Mouse (Mus musculus): ENCODE measurements around the gene Pcp4l1. TPM values are rescaled to one million over a fixed set of nuclear protein-coding genes. Genes with fewer than 3 reads are reported as not detected.

The Pcp4l1 gene
- polyA plus RNA-seq, 1 experiment from 2014 or later: 44.1 TPM

GRCm38 (mm10) chr1:171231844-171232243 lies 35.8 kb upstream of the Pcp4l1 start:
- no peaks in the 10 kb centered on the region for H3K4me1 ChIP-seq (replicated peaks)
- H3K36me3 ChIP-seq: peaks cover 37% of the 10 kb centered on the region
- H3K27ac ChIP-seq: no peak overlapping the region
- H3K27me3 ChIP-seq: no peaks in the 10 kb centered on the region
- ATAC-seq (ENCODE audit: low FRiP score): no peak
- no peak overlapping the region for H3K4me3 ChIP-seq
- no peaks in the 10 kb centered on the region for H3K9me3 ChIP-seq
- no peak overlapping the region for H3K9ac ChIP-seq
- H3K4me2 ChIP-seq: no peak overlapping the region
- 77% methylated on average over 4 of the region's 4 CpGs for WGBS

- H3K4me3 ChIP-seq: no peak overlapping the region
- H3K9ac ChIP-seq: no peak overlapping the region
- H3K27me3 ChIP-seq: no peaks in the 10 kb centered on the region
- H3K27ac ChIP-seq: no peak overlapping the region
- no peak overlapping the region for H3K4me2 ChIP-seq
- H3K9me3 ChIP-seq: no peaks in the 10 kb centered on the region
- 64% methylated on average over 3 of the region's 3 CpGs for WGBS
- ATAC-seq (ENCODE audit: low FRiP score): no peak
- no peaks in the 10 kb centered on the region for H3K4me1 ChIP-seq (replicated peaks)
- H3K36me3 ChIP-seq: peaks cover 21% of the 10 kb centered on the region
Measured at GRCm38 (mm10) chr1:171230215-171230614, 34.1 kb upstream of the Pcp4l1 start.

GRCm38 (mm10) chr1:171229750-171230149 lies 33.7 kb upstream of the Pcp4l1 start:
- Histone ChIP-seq H3K27ac (no peak overlapping the region), H3K9ac (no peak overlapping the region), H3K4me3 (no peak overlapping the region), H3K27me3 (no peaks in the 10 kb centered on the region), H3K4me1 (replicated peaks) (no peaks in the 10 kb centered on the region), H3K36me3 (peaks cover 16% of the 10 kb centered on the region), H3K9me3 (no peaks in the 10 kb centered on the region), H3K4me2 (no peak overlapping the region)
- 66% methylated on average over 6 of the region's 6 CpGs for WGBS
- ATAC-seq (ENCODE audit: low FRiP score): no peak

GRCm38 (mm10) chr1:171227879-171228278 lies 31.8 kb upstream of the Pcp4l1 start:
- Histone ChIP-seq H3K4me2 (no peak overlapping the region), H3K9me3 (no peaks in the 10 kb centered on the region), H3K4me3 (no peak overlapping the region), H3K4me1 (replicated peaks) (peaks cover 3% of the 10 kb centered on the region; the same call in 1 of the 2 replicates), H3K27ac (no peak overlapping the region), H3K36me3 (no peaks in the 10 kb centered on the region), H3K27me3 (no peaks in the 10 kb centered on the region), H3K9ac (no peak overlapping the region)
- 79% methylated on average over 1 of the region's 1 CpGs for WGBS
- no peak for ATAC-seq (ENCODE audit: low FRiP score)

- H3K36me3 ChIP-seq: no peaks in the 10 kb centered on the region
- ATAC-seq (ENCODE audit: low FRiP score): no peak
- no peak overlapping the region for H3K9ac ChIP-seq
- no peak overlapping the region for H3K27ac ChIP-seq
- WGBS: 48% methylated on average over 4 of the region's 4 CpGs
- peaks cover 6% of the 10 kb centered on the region; the same call in 1 of the 2 replicates for H3K4me1 ChIP-seq (replicated peaks)
- no peak overlapping the region for H3K4me3 ChIP-seq
- no peaks in the 10 kb centered on the region for H3K27me3 ChIP-seq
- H3K4me2 ChIP-seq: no peak overlapping the region
- no peaks in the 10 kb centered on the region for H3K9me3 ChIP-seq
Measured at GRCm38 (mm10) chr1:171226780-171227179, 30.7 kb upstream of the Pcp4l1 start.

- no peak for ATAC-seq (ENCODE audit: low FRiP score)
- Histone ChIP-seq H3K27me3 (no peaks in the 10 kb centered on the region), H3K36me3 (peaks cover 3% of the 10 kb centered on the region), H3K4me2 (no peak within 1 kb of the TSS), H3K9me3 (no peaks in the 10 kb centered on the region), H3K4me3 (no peak within 1 kb of the TSS), H3K27ac (no peak within 1 kb of the TSS), H3K4me1 (replicated peaks) (peaks cover 18% of the 10 kb centered on the region), H3K9ac (no peak within 1 kb of the TSS)
- WGBS: 81% methylated on average over 5 of the region's 5 CpGs
Measured at GRCm38 (mm10) chr1:171224857-171225256, 28.8 kb upstream of the Pcp4l1 start, which contains the start of gene Apoa2. Gene Apoa2 (plus strand): TSS chr1:171225054.

- H3K4me2 ChIP-seq: no peak overlapping the region
- WGBS: 89% methylated on average over 2 of the region's 2 CpGs
- no peak overlapping the region for H3K4me3 ChIP-seq
- peaks cover 12% of the 10 kb centered on the region for H3K36me3 ChIP-seq
- no peaks in the 10 kb centered on the region for H3K9me3 ChIP-seq
- no peak for ATAC-seq (ENCODE audit: low FRiP score)
- peaks cover 18% of the 10 kb centered on the region for H3K4me1 ChIP-seq (replicated peaks)
- H3K9ac ChIP-seq: no peak overlapping the region
- no peak overlapping the region for H3K27ac ChIP-seq
- H3K27me3 ChIP-seq: no peaks in the 10 kb centered on the region
Measured at GRCm38 (mm10) chr1:171223796-171224195, 27.7 kb upstream of the Pcp4l1 start.

GRCm38 (mm10) chr1:171223168-171223567 lies 27.1 kb upstream of the Pcp4l1 start:
- no peak for ATAC-seq (ENCODE audit: low FRiP score)
- Histone ChIP-seq H3K4me2 (peak overlapping the region; percentile 86), H3K4me1 (replicated peaks) (peaks cover 18% of the 10 kb centered on the region), H3K9ac (no peak overlapping the region), H3K27ac (peak overlapping the region; percentile 77; the same call in 1 of the 2 replicates), H3K36me3 (peaks cover 18% of the 10 kb centered on the region), H3K27me3 (no peaks in the 10 kb centered on the region), H3K4me3 (peak overlapping the region; percentile 60), H3K9me3 (no peaks in the 10 kb centered on the region)
- 86% methylated on average over 6 of the region's 6 CpGs for WGBS

GRCm38 (mm10) chr1:171222238-171223155 lies 26.4 kb upstream of the Pcp4l1 start, which contains the start of gene Tomm40l:
Gene Tomm40l (minus strand): TSS chr1:171222514.
- Histone ChIP-seq H3K27ac (peak within 1 kb of the TSS; percentile 77), H3K4me2 (peak within 1 kb of the TSS; percentile 86), H3K36me3 (peaks cover 20% of the 10 kb centered on the region), H3K9me3 (no peaks in the 10 kb centered on the region), H3K4me3 (peak within 1 kb of the TSS; percentile 60), H3K27me3 (no peaks in the 10 kb centered on the region), H3K4me1 (replicated peaks) (peaks cover 18% of the 10 kb centered on the region), H3K9ac (peak within 1 kb of the TSS; percentile 77)
- ATAC-seq (ENCODE audit: low FRiP score): peak; percentile 96
- 1% methylated on average over 28 of the region's 28 CpGs for WGBS

- 0 out of 2 replicates have a peak overlapping the region, but pooled peaks have one; percentile 55 for H3K27ac ChIP-seq
- peak overlapping the region; percentile 86 for H3K4me2 ChIP-seq
- H3K27me3 ChIP-seq: no peaks in the 10 kb centered on the region
- peak overlapping the region; percentile 60 for H3K4me3 ChIP-seq
- peaks cover 18% of the 10 kb centered on the region for H3K4me1 ChIP-seq (replicated peaks)
- whole genome bisulfite sequencing: 6% methylated on average over 22 of the region's 22 CpGs
- peak overlapping the region; percentile 77 for H3K9ac ChIP-seq
- H3K9me3 ChIP-seq: no peaks in the 10 kb centered on the region
- ATAC-seq (ENCODE audit: low FRiP score): peak; percentile 39
- H3K36me3 ChIP-seq: peaks cover 22% of the 10 kb centered on the region
Measured at GRCm38 (mm10) chr1:171221281-171222193, 25.5 kb upstream of the Pcp4l1 start.

- WGBS: 6% methylated on average over 10 of the region's 10 CpGs
- peaks cover 18% of the 10 kb centered on the region for H3K4me1 ChIP-seq (replicated peaks)
- peak overlapping the region; percentile 60 for H3K4me3 ChIP-seq
- no peaks in the 10 kb centered on the region for H3K27me3 ChIP-seq
- peak overlapping the region; percentile 77 for H3K9ac ChIP-seq
- peaks cover 22% of the 10 kb centered on the region for H3K36me3 ChIP-seq
- H3K27ac ChIP-seq: no peak overlapping the region
- H3K4me2 ChIP-seq: peak overlapping the region; percentile 86
- no peaks in the 10 kb centered on the region for H3K9me3 ChIP-seq
- peak; percentile 15; the same call in 1 of the 2 replicates for ATAC-seq (ENCODE audit: low FRiP score)
Measured at GRCm38 (mm10) chr1:171220871-171221270, 24.8 kb upstream of the Pcp4l1 start.
